Mouse (Mus musculus): Measurements from ENCODE around the gene Olfr1564.
"Not testable (repeated sequence)": the region's sequence is repeated elsewhere in the genome, so short reads cannot be mapped to it uniquely, and the experiment has no call there.

DNA sequence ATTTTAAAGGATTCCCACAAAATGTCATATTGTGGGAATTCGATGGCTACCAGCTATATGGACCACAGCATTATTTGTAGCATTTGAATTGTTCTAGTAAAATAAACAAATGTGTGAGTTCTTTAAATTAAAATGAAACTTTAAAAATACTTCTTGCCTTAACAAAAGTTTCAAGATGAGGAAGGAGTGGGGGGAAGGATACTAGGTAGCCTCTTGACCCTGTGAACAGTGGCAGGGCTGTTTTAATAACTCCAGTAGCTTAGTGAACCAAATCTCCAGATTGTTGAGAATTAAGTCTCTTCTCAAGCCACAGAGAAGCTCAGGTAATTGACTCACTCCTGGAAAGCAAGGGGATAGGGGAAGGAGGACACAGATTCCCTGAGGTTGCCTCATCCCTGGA, 53.3 kb downstream of the Olfr1564 start, which contains the start of gene Olfr55:
- not testable (repeated sequence) for TF ChIP-seq CTCF, EP300 (IDR thresholded peaks at IDR 0.05; ENCODE audit: low read depth)
